Mouse (Mus musculus): ENCODE data around the gene Fam180a.

Gene Fam180a

DNA sequence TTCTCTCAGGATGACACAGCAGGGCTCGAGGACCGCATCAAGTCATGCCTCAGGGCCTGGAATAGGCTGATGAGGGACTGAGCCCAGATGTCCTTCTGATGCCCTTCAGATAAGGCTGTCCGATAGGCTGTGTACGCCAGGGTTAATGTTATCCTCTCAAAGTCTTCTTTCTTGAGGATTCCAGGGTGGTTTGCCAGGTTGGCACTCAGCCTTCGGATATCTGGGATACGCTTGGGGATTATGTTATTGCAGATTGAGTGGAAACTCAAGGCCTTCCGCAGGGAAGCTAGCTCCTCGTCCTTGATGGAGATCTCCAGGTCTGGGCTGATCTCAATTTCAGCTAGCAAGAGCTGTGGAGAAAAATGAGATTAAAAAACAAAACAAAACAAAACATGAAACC lies 12.4 kb downstream of the Fam180a start:
- no peak for DNase-seq (ENCODE audit: low read depth, low spot score)

DNA sequence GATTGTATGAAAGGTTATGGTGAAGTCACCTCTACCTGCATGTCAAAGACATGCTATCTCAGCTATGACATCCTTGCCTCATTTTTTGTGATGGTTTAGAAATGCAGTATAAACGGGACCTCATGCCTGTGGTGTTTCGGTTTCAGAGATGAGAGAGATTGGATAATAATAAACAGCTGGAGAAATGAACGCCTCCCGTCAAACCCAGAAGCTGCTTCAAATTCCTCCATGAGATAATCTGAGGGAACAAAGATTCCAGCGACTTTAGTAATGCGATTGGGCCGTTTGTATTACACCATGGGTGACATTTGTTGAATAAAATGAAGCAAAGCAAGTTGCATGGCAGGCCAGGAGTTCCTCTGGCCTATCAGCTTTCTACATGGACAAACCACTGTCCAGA lies 16.5 kb downstream of the Fam180a start:
- DNase-seq (ENCODE audit: low read depth, low spot score) = no peak

DNA sequence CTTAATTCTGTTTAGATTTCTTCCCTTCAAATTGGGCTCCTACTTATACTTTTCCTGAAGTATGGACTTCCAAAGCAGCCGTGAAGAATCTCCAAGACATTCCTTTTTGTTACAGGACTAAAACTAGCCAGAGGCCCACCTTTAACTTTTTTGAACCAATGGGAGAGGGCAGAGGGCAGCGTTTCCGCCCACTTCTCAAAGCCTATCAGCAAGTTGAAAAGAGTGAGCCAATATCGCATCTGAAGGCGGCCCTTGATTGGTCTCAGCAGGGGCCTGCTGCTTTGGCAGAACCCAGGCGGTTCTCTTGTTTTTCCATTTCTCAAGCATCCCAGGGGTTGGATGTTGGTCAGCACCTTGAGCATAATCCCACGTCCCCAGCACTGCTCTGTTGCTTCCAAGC lies 17.9 kb downstream of the Fam180a start, which contains the start of gene Slc13a4:
TSS of gene Slc13a4 (minus strand) at position 95 of the 400 bp plus-strand sequence.
- no peak for DNase-seq (ENCODE audit: low read depth, low spot score)

DNA sequence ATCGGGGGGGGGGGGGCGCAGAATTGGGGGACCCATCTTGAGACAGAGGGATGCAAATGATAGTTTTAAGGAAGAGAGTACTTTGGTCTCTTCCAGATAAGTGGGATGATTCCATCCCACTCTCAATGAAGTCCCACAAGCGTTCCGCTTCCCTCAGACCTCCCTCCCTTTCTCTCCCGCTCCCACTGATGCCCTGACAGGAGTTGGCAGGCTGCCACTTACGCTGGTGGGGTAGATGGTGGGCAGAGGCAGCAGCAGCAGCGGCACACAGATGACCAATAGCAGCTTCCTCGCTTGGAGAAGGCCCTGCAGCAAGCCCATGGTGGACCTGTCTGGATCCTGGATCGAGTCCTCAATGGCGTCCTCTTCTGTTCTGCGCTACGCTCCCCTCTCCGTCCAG lies 18.8 kb downstream of the Fam180a start:
- DNase-seq (ENCODE audit: low read depth, low spot score) = no peak

DNA sequence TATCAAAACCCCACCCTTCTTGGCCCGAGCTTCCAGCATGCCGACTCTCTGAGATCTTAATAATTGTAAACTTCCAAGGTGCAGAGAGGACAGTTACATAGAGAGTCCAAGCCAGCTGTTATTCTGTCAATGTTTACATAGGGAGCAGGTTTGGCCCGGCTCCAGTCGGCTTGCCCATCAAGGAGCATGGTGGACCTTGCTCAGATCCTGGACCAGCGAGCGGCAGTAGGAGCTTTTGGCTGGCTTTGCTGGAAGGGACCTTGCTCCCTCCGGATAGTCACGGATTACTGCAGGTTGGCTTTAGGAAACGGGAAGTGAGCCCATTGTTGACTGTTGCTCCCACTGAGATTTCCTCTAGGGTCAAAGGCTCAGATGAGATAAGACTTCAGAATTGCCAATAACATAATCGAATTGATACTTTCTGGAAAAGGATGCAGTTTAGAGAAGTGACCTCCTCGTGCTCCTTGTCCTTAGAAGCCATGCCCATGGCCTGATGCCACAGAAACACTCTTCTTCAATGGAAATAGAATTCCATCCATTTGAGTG lies 22.5 kb downstream of the Fam180a start:
- DNase-seq (ENCODE audit: low read depth, low spot score) = no peak

DNA sequence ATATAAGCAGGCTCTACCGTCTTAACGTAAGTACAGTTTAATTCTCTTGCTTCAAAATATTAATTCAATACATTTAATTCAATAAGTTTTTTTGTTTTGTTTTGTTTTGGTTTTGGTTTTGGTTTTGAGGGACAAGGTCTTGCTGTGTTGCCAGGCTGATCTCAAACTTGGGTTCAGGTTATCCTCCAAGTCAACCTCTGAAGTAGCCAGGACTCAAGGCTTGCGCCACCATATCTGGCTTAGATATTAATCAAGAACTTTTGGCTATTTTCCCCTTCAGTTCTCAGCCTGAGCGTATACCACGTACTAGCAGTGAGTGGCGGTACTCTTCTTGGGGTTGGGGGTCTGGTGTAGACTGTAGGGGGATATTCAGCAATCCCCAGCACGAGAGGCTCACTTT lies 23.4 kb downstream of the Fam180a start:
- no peak for DNase-seq (ENCODE audit: low read depth, low spot score)

DNA sequence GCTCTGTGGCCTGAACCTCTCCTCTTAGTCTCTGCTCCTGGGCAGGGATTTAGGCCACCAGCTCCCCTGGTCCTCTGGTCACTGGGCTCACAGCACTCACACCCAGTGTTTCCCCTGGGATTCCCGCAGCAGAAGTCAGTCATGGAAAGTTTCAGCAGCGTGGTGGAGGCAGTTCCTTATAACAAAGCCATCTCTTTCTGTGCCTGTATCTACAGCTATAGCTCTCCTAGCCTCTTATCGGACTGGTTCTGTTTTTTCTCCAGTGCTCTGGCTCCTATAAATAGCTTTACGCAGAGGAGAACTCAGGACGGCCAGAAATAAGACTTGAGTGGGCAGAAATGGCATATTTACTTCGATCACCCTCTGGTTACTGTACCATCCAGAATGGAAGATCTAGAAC lies 27.6 kb downstream of the Fam180a start:
- no peak for DNase-seq (ENCODE audit: low read depth, low spot score)

DNA sequence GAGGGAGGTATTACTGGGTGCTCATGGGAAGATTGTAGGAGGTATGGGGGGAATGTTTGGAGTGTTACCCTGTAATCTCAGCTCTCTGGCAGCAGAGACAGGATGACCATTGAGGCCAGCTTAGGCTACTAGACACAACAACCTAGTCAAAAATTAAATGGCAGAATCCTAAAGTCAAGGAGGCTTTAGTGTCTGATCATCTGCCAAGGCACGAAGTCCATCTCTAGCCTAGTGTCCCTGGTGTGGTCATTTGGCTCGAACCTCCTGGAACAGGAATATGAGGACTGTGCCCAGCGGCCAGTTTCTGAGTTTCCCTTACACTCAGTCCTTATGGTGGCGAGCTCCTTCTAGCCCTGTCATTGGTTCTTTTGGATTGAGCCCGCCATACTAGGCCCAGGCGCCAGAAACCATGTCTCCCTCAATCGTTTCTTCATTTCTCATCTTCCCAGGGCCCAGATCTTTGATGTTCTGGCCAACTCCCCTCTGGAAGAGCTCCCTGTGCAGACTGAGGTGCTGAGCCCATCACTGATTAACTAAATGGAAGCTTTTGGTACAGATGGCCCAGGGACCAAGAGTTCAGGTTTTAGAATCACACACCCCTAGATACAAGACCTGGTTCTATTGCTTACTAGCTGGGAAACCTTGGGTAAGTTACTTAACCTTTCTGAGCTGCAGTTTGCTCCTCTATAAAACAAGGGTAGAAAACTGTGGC lies 28.3 kb downstream of the Fam180a start:
- DNase-seq (ENCODE audit: low read depth, low spot score) = no peak

DNA sequence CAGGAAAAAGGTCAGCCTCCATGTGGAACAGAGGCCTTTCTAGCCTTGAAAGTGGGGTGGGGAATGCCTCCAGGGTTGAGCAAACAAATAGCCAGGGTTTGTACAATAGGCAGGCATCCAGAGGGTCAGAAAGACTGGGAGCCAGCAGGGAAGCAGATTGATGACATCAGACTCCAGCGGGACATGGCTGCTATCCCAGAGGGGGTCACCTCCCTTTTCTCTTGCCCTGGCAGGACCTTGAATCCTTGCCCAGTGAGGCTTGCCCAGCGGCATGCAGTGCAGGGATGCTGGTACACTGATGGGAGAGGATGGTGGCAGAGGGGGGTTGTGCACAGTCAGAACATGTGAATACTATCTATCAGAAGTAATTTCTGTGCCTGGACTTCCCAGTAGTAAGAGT lies 28.9 kb downstream of the Fam180a start:
- no peak for DNase-seq (ENCODE audit: low read depth, low spot score)

DNA sequence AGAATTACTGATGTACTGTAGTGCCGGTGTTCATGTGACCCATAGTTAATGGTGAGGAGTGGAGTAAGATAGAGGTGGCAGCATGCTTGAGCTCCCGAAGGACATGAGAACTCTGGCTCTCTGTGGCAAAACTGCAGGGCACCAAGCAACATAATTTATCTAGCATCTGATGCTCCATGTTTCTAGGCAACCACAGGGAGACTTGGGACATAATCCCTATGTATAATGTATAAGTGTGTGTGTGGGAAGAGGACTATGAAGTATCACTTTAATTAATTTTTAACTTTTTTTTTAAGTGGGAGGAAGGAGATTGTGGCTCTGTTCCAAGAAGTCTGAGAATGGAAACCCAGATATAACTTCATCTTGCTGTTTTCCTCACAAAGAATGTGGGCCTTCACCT lies 31.0 kb downstream of the Fam180a start:
- DNase-seq (ENCODE audit: low read depth, low spot score) = no peak

DNA sequence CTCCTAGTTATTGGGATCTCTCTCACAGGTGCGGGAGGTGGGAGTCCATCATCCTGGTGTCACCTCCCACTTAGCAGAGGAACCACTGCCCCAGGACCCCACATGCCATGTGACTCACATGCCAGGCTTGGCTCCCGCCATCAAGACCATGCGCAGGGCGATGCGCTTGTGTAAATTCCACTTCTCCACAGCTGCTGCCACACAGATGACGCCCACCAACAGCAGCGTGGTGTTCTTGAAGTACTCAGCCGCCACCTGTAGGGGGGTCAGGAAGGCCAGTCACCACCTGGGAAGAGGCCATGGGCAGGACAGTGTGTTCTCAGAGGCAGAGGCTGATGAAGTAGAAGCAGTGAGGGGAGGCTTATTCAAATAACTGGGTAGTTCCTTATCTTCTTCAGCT lies 36.3 kb downstream of the Fam180a start:
- DNase-seq (ENCODE audit: low read depth, low spot score) = no peak

DNA sequence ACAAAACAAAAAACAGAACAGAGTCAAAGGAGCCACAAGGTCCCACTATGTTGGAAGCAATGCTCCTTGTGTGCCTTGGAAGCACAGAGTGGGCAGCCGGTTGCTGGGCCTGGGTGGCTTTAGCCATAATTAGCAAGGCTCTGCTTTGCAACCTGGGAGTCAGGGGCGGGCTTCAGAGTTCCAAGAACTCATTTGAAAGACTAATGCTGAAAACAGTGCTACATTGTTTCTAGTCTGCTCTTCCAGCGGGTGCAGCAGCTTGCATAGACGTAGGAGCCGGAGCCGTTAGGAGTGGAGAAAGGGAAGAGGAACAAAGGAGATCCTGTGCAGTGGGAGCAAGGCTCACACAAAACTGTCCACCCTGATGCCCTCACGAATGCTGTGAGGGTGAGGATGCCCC lies 37.0 kb downstream of the Fam180a start:
- DNase-seq (ENCODE audit: low read depth, low spot score) = no peak

DNA sequence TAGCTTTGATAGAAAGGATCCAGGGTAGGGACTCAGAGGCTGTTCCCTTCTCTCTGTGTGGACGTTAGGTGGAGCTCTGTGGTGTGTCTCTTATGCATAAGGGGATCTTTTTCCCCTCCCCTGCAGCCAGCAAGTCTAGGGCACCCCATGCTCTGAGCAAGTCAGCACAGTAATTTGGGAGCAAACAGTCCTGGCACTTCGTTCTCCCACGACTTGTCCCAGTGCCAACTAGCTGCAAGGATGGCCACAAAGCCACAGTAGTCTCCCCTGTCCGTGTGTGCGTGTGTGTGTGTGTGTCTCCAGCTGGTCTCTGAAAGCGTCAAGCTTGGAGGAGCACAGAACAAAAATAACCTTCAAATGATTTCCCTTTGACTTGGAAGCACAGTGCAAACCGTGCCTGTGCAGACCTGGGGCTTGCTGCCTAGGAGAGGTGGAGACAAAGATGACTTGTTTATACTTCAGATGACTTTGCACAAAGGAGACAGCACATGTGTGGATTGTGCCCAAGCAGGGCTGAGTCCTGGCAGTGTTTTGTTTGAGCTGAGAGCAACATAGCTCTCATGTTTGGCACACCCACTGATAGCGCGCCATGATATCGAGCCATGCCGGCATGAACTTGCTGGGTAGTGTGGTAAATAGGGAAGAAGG lies 37.7 kb downstream of the Fam180a start:
- no peak for DNase-seq (ENCODE audit: low read depth, low spot score)

DNA sequence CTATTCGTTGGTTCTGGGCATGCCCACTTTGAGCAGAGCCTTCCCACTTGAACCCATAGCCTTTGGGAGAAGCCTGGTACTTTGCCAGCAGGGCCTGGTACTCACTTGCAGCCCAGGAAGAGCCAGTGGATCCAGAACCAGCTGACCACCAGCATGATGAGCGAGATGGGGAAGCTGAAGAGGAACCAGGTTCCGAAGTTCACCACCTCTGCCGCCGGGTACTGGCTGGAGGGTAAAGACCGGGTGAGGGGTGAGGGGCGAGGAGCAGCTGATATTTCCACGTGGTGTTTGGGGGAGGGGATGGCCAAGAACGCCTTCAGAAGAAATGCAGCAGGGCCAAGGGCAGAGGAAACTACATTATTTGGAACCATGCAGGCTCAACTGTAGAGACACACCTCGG lies 46.6 kb downstream of the Fam180a start:
- no peak for DNase-seq (ENCODE audit: low read depth, low spot score)

DNA sequence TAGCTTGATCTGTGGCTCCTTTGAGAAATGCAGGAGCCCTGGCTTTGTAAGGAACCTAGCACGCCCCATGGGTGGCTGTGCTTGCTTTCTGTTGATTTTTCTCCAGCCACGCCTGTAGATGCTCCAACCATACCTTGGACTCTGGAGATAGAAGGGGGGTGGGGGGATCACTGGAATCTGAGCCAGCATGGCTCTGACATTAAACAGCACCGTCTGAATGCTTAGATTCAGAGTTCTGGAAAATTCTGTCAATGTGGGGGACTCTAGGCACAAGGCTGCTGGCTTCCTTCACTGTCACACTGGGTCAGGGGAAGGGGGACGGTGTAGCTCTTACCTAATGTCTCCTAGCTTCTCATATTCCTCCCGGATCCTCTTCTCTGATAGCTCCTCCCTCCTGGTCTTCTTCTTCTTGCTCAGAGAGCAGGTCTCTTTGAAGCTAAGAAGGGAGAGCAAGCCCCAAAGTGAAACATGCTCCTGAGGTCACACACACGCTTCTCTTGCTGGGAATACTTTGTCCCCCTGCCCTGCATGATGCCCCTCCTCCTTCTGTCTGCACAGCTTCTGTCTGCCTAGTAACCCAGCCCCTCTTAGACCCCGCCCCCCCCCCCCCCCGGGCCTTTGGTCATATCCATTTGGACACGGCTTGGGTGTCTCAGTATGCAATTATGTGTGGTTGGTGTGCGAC lies 47.9 kb downstream of the Fam180a start:
- no peak for DNase-seq (ENCODE audit: low read depth, low spot score)

DNA sequence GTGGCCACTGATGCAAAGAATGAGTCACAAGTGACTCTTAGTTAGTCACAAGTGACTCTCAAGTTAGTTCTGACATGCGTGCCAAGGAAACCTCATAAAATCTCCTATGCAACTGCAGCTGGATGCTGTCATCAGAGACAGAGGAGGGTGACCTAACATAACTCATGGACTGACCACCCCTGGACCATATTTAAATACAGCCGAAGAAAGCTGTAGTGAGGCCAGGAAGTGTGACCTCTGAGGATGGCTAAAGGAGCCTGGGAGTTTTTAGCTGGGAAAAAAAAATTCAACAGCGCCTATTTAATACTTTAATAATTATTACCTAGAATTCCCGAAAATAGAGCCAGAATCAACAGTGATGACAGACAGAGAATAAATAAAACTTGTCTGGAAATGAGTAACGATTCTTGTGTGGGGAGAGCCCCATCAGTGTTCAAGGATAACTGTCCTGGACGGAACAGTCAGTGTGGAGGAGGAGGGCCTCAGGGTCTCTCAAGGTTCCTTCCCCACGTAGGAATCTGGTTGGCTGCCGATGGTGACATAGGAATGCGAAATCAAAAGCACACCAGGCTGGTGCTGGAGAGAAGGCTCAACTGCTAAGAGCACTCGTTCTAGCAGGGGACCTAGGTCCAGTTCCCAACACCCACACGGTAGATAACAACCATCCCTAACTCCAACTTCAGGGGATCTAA lies 52.4 kb downstream of the Fam180a start:
- DNase-seq (ENCODE audit: low read depth, low spot score) = no peak

DNA sequence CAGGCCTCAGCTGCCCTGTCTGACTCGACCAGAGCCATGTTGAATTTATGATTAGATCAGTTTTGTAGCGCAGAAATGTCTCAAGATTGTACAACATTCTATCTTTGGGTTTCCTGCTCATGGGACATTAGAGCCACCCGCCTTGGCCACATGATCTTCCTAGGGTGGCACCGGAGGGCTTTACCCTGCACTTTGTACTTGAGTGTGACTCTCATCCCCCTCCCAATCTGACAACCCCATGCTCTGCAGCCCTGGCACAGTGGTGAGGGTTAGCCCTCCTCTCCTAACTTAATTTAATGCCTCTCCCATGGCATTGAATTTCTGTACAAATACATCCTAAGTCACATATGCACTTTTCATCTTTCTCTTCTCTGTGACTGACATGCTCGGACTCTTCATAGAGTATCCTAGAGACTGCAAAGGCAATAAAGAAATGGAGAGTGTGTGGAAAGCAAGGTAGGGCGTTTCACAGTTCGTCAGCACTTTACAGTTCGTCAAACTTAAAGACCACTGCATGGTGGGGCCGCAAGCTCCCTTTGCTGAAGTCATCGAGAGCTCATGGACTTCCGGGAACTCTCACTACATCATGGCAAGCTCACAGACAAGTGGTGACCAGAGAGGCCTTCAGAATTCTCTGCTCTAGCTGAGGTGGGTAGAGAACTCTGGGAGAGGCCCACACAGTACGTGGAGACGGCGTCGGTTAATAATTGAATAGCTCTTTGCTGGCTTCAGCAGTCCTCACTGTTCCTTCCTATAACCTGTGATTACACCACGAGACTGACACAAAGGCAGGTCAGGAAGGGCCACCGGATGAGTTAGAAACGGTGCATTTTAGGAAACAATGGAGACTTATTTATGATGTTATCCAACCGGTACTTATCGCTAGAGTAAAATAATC lies 53.8 kb downstream of the Fam180a start:
- DNase-seq (ENCODE audit: low read depth, low spot score) = no peak

DNA sequence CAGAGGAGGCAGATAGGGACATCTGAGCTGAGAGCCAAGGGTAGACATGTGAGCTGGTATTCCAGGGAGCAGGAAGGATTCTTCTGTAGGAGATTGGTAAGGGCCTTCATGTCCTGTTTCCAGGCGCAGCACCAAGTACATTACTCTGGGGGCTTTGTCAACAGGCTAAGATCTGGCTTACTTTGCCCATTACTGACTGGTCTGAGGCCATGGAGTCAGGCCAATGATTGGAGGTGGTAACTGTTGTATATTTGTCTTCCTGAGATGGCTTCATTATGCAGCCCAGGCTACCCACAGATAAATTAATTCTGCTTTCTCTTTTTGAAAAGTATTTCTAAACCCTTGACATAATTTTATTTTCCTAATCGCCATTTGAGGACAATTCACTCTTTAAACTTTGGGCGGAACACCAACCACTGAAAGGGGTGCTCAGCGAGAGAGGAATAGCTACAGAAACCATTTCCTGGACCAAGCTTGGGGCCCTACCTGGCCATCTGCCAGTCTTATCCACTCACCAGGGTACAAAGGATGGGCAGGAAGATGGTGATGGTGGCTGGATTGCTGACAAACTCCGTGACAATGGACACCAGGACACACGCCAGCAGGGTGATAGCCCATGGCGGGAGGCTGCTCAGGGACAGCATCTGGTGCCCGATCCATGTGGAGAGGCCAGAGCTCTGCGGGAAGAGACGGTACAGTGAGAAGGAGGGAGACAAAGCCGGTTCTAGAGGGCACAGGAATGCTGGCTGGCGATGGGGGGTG lies 54.7 kb downstream of the Fam180a start:
- no peak for DNase-seq (ENCODE audit: low read depth, low spot score)

DNA sequence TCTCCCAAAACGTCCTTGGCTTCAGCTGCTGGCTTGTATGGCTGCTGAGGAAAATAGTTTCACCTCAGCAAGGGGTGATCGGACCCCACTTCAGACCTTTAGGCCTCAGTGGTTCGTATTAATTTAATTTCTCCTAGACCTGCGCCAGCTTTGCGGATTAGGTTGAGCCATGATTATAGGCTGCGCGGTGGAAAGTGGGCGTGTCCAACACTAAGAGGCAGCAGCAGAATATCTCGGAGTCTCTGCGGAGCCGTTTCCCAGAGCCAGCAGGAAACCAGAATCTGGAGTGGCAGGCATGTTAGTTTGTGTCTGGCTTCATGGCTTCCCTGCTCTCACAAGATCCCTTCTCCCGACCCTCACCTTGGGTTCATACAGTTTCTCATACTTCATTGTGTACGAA lies 56.3 kb downstream of the Fam180a start:
- DNase-seq (ENCODE audit: low read depth, low spot score) = no peak

DNA sequence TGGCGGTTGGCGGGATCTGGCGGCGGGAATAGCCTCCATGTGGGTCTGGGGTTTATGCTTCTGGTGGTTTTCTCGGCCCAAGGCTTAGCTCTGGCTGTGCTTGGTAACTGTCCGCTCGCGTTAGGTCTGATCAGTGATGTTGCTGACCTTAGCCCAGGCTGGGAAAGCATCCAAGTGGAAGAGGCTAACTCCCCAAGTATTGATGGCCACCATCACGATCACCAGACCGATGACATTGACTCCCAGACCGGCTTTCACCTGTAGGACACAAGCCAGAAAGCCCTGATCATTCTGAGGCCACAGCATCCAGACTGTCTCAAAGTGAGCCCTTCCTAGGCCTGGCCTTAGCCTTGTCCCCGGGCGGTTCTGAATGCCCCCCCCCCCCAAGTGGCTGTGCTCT lies 57.2 kb downstream of the Fam180a start:
- DNase-seq (ENCODE audit: low read depth, low spot score) = no peak

All from CD4-positive helper T cell, adult 2 months (primary cell).